Mouse (Mus musculus) myocyte (in vitro differentiated cells): Measurements from ENCODE around the gene Pappa.

Experiments
- CEBPB ChIP-seq: IDR thresholded peaks from 2 replicates; pipeline ENCODE4 v1.6.1; 2011; ENCODE audit warnings: mild to moderate bottlenecking, moderate library complexity; ENCODE audit not compliant: poor library complexity, insufficient read depth, severe bottlenecking
- E2F4 ChIP-seq: IDR thresholded peaks from one replicate; pipeline ENCODE4 v1.6.1; 2011; ENCODE audit warnings: mild to moderate bottlenecking, control low read depth, moderate library complexity; ENCODE audit not compliant: insufficient read depth
- MAX ChIP-seq: IDR thresholded peaks from one replicate; pipeline ENCODE4 v1.6.1; 2011; ENCODE audit warnings: low read depth, mild to moderate bottlenecking, control low read depth
- MYOD1 ChIP-seq, 3 experiments: IDR thresholded peaks; one replicate each; pipeline ENCODE4 v1.6.1; 2011; ENCODE audit warnings: control low read depth in 2 of 3, low read depth in 2 of 3, mild to moderate bottlenecking in 2 of 3, moderate library complexity in 1 of 3; ENCODE audit not compliant: insufficient read length in 2 of 3, control insufficient read depth in 1 of 3
- MYOG ChIP-seq, 3 experiments: IDR thresholded peaks; one replicate each; pipeline ENCODE4 v1.6.1; 2011; ENCODE audit warnings: control low read depth in 2 of 3, low read depth in 2 of 3, mild to moderate bottlenecking in 2 of 3; ENCODE audit not compliant: insufficient read length in 2 of 3, control insufficient read depth in 1 of 3, insufficient read depth in 1 of 3
- POLR2A ChIP-seq: IDR thresholded peaks from one replicate; pipeline ENCODE4 v1.6.1; 2011; ENCODE audit warnings: low read depth, mild to moderate bottlenecking, control low read depth, moderate library complexity; ENCODE audit not compliant: insufficient read length
- POLR2AphosphoS2 ChIP-seq: IDR thresholded peaks from one replicate; pipeline ENCODE4 v1.6.1; 2011; ENCODE audit warnings: low read depth, control low read depth; ENCODE audit not compliant: insufficient read length
- REST ChIP-seq: IDR thresholded peaks from one replicate; pipeline ENCODE4 v1.6.1; 2011; ENCODE audit warnings: mild to moderate bottlenecking, control low read depth, moderate library complexity; ENCODE audit not compliant: insufficient read depth, insufficient read length
- SRF ChIP-seq: IDR thresholded peaks from one replicate; pipeline ENCODE4 v1.6.1; 2011; ENCODE audit warnings: low read depth; ENCODE audit not compliant: control insufficient read depth, insufficient read length
- TCF12 ChIP-seq: IDR thresholded peaks from one replicate; pipeline ENCODE4 v1.6.1; 2011; ENCODE audit warnings: mild to moderate bottlenecking, control low read depth; ENCODE audit not compliant: poor library complexity, insufficient read depth, severe bottlenecking
- TCF3 ChIP-seq: IDR thresholded peaks from one replicate; pipeline ENCODE4 v1.6.1; 2011; ENCODE audit warnings: low read depth, control low read depth; ENCODE audit not compliant: insufficient read length
- USF1 ChIP-seq: IDR thresholded peaks from one replicate; pipeline ENCODE4 v1.6.1; 2011; ENCODE audit warnings: low read depth, mild to moderate bottlenecking, control low read depth, moderate library complexity

- TF ChIP-seq USF1 = no peak
- TF ChIP-seq TCF12 = no peak
- TF ChIP-seq POLR2A = no peak
- TF ChIP-seq MAX = no peak
- TF ChIP-seq CEBPB = no peak
- no peak for TF ChIP-seq POLR2AphosphoS2
- no peak for TF ChIP-seq MYOG (IDR thresholded peaks at IDR 0.05; ENCODE audit: control insufficient read depth in 1 of 3, insufficient read depth in 1 of 3, insufficient read length in 2 of 3, low read depth in 2 of 3)
- TF ChIP-seq E2F4 = no peak
- TF ChIP-seq SRF = no peak
- no peak for TF ChIP-seq TCF3
- no peak for TF ChIP-seq REST
- TF ChIP-seq MYOD1 (IDR thresholded peaks at IDR 0.05; ENCODE audit: control insufficient read depth in 1 of 3, insufficient read length in 2 of 3, low read depth in 2 of 3) = no peak
Measured at GRCm38 (mm10) chr4:65136541-65136940, 12.6 kb downstream of the Pappa start.
